Mouse (Mus musculus) embryonic stem cell, embryonic (primary cell): Measurements from ENCODE around the gene Rpf1.

ENCODE experiments used
- CTCF ChIA-PET, 4 experiments: fragments of 300-600 bp in 2 of 4; fragments of 350-600 bp in 2 of 4; sonication (Branson Sonifier 250); formaldehyde crosslinking; loops; one replicate each; lab custom pipeline; 2022; ENCODE audit warnings: inconsistent platforms in 2 of 4; lab: Charles Lee
- POLR2A ChIA-PET, 4 experiments: fragments of 300-600 bp in 2 of 4; fragments of 350-600 bp in 2 of 4; sonication (Branson Sonifier 250); formaldehyde crosslinking; loops; one replicate each; lab custom pipeline; 2022; ENCODE audit warnings: antibody characterized with exemption in 4 of 4, inconsistent platforms in 1 of 4; lab: Charles Lee

Gene Rpf1

GRCm38 (mm10) chr3:146520798-146521651 is at the start of gene Rpf1:
Gene Rpf1 (minus strand): TSS chr3:146521429.
- POLR2A ChIA-PET: interaction anchor here (0.6 to 5.8 kb wide), 57 partner anchors 9 to 849 kb away, joined by 3 to 86 read pairs (median 4); partner anchors contain the start of genes Gng5 (in 3 of the 4), Spata1 (in 3 of the 4), Prkacb (in 1 of the 4) and Ttll7 (in 1 of the 4)
- CTCF ChIA-PET: interaction anchor here in 2 of 4 experiments (0.7 to 1.1 kb wide), 2 partner anchors 95 to 394 kb away, joined by 3 to 7 read pairs; no protein-coding TSS in a partner anchor

DNA sequence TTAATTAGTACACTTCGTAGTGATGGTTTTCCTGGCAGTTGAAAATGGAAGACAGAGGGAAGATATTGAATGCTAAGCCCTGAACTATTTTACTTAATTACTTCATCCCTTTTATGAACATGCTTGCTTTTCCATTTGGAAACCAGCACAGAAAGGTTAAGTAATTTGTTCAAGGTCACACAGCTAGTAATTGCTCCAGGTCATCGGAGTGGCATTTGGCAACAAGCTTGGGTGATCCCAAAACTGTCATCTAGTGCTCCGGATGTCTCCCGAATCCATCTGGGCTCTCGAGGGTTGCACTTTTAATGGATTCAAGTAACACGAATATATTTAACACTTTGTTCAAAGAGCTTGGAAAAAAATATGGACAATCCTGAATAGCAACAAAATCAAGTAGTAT is 49.7 kb upstream of the Rpf1 start:
- ChIA-PET CTCF (interaction anchor here in 2 of 4 experiments (0.6 to 0.7 kb wide), 2 partner anchors 15 to 85 kb away, joined by 3 to 4 read pairs; no protein-coding TSS in a partner anchor), POLR2A (no interaction called here)

DNA sequence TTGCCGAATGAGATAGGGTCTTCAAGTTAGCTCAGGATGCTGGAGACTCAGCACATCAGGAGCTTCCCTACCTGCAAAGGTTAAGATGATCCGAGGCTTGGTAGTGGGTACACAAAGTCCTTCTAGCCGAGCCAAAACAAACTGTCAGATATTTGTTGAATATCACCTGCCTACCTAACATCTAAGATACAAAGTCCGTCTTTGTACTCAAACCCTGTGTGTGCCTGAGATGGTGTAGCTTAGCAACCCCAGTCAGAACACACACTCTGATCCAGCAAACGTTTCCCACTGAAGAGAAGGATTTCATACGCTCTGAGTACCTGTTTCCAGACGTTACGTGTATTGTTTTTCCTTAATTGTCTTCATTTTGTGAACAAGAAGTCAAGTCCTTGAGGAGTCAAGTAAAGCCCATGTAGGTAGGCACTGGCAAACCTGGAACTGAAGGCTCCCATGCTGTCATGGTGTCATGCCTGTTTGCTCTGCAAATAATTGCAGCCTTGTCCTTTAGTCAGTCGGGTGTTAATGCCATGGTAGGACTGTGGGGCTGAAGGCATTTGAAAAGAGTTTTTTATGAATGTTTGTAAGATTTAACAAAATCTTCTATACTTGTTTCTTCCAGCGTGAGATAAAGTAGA is 49.0 kb upstream of the Rpf1 start, which contains the start of gene Uox:
Gene Uox (plus strand): TSS at position 279 of the 635 bp plus-strand sequence.
- ChIA-PET CTCF (interaction anchor here in 2 of 4 experiments (0.7 to 1.3 kb wide), 2 partner anchors 16 to 376 kb away, joined by 3 read pairs; no protein-coding TSS in a partner anchor), POLR2A (no interaction called here)

- CTCF ChIA-PET: interaction anchor here in 1 of 4 experiments (0.6 to 1.3 kb wide), 2 partner anchors 346 to 377 kb away, joined by 3 read pairs; no protein-coding TSS in a partner anchor
- POLR2A ChIA-PET: no interaction called here
Observed at GRCm38 (mm10) chr3:146569594-146569993, 48.4 kb upstream of the Rpf1 start.

DNA sequence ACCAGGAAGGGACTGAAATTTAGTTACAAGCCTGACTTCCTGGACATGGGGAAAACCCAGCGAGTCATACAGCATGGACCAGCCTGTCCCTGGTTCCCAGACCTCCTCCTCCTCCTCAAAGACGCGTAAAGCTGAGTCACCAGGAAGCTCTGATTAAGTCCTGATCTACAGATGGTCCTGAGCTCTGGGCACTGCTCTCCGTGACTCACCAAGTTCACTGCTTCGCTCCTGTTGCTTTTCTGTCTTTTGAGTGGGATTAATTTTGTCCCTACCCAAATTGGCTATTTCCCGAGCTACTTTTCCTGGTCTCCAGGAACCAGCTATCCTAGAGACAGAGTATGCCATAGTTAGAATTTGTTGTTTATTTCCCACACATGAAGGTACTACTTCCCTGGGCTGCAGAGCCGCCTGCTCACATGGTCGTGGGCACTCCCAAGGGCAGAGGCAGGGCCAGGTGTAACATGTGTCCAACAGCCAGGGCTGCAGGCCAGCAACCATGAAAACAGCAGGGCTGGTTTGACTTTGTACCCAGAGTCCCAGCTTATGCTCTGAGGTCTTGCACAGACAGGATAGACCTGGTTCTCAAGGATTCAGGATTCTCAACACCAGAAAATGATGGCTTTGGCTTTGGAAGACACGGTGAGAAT is 46.8 kb upstream of the Rpf1 start:
- CTCF ChIA-PET: no interaction called here

GRCm38 (mm10) chr3:146567366-146567765 is 46.1 kb upstream of the Rpf1 start:
- POLR2A ChIA-PET: no interaction called here
- CTCF ChIA-PET: no interaction called here

More for the DNA sequence above, 46.8 kb upstream of the Rpf1 start:
- POLR2A ChIA-PET: no interaction called here

- ChIA-PET CTCF (interaction anchor here in 2 of 4 experiments (0.6 to 1.2 kb wide), 3 partner anchors 79 to 381 kb away, joined by 3 to 4 read pairs (median 3); no protein-coding TSS in a partner anchor), POLR2A (interaction anchor here in 1 of 4 experiments (1.2 kb wide), 1 partner anchor 180 kb away, joined by 4 read pairs; no protein-coding TSS in a partner anchor)
Observed at GRCm38 (mm10) chr3:146565065-146565411, 43.8 kb upstream of the Rpf1 start.

DNA sequence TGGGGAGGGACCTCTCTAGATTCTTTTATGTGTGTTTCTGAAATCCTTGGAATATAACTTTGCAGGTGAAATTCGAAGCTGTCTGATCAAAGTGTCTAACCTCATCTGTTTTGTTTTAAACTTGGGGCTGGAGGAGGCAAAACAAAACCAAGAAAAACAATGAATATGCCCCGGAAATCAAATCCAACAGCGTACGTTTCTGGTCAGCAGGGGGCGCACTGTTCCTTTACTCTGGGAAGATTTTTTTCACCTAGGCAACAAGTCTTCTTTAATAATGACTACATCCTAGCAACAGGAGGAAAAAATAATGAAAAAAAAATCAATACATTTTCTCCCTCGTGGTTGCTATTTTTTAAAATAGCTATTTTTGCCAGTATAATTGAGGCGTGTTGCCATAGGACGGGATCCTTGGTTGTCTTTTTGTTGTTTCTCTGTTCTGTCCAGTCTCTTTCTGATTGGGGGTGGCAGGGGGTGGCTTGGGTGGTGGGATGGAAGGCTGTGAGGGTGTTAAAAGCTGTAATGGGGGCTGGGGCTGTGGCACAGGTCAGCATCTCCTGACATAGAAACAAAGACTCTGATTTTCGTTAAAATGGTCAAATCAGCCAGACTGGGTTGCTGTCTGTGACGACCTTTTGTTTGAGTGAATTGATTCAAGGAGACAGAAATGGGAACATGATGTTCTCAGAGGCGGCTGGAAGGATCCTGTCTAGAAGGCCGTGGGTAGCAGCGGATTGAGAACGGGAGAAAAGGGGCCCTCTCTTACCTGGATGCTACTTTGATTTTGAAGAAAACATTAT is 43.2 kb upstream of the Rpf1 start:
- CTCF ChIA-PET: interaction anchor here in 1 of 4 experiments (0.9 to 1.2 kb wide), 2 partner anchors 350 to 382 kb away, joined by 3 to 4 read pairs; no protein-coding TSS in a partner anchor
- POLR2A ChIA-PET: interaction anchor here in 1 of 4 experiments (1.2 kb wide), 2 partner anchors 44 to 180 kb away, joined by 4 read pairs; no protein-coding TSS in a partner anchor

GRCm38 (mm10) chr3:146562936-146563335 is 41.7 kb upstream of the Rpf1 start:
- ChIA-PET CTCF (interaction anchor here in 3 of 4 experiments (0.6 to 1.5 kb wide), 8 partner anchors 16 to 385 kb away, joined by 3 to 7 read pairs (median 4); no protein-coding TSS in a partner anchor), POLR2A (interaction anchor here in 1 of 4 experiments (0.6 to 1.2 kb wide), 3 partner anchors 9 to 43 kb away, joined by 3 to 4 read pairs (median 3); no protein-coding TSS in a partner anchor)

GRCm38 (mm10) chr3:146557507-146557906 is 36.3 kb upstream of the Rpf1 start:
- ChIA-PET POLR2A (no interaction called here), CTCF (no interaction called here)

DNA sequence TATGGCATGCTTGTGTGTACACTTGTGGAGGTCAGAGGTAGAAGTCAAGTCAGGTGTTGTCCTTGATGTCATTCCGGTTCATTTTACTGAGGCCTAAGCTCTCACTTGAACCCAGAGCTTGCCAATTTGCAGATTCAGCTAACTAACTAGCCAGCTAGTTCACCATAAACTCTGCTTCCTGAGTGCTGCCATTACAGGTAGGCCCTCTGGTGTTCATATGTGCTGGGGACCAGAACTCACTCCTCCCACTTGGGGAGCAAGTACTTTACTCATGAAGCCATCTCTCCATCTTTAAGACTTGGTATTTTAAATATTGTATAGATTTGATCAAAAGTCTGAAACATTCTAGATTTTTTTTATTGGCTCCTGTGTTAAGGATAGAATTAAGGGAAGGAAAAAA is 35.3 kb upstream of the Rpf1 start:
- ChIA-PET CTCF (no interaction called here), POLR2A (interaction anchor here in 1 of 4 experiments (1.3 kb wide), 1 partner anchor 35 kb away, joined by 5 read pairs; the partner anchor contains the start of gene Rpf1)

DNA sequence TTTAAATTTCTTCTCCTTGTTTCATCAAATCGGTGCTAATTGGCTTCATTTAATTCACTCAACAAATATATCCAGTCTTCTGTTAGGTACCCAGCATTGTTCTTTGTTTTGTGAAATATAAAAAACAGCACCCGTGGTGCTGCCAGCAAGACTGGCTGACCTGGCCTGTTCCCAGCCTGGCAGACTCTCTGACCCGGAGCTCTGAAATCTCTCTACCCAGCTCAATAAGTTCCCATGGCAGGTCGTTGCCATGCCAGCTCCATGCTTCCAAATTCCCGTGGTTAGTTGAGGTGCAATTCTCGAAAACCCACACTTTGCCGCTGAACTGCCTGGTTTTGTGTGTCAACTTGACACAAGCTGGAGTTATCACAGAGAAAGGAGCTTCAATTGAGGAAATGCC is 33.6 kb upstream of the Rpf1 start:
- POLR2A ChIA-PET: interaction anchor here in 1 of 4 experiments (1.9 kb wide), 1 partner anchor 33 kb away, joined by 12 read pairs; the partner anchor contains the start of gene Rpf1

GRCm38 (mm10) chr3:146543632-146544031 is 22.4 kb upstream of the Rpf1 start:
- POLR2A ChIA-PET: interaction anchor here in 1 of 4 experiments (1.5 kb wide), 1 partner anchor 11 kb away, joined by 4 read pairs; no protein-coding TSS in a partner anchor
- CTCF ChIA-PET: no interaction called here

More for the DNA sequence above, 33.6 kb upstream of the Rpf1 start:
- CTCF ChIA-PET: no interaction called here

GRCm38 (mm10) chr3:146540521-146541273 is 19.5 kb upstream of the Rpf1 start:
- ChIA-PET POLR2A (interaction anchor here in 1 of 4 experiments (1.1 kb wide), 1 partner anchor 19 kb away, joined by 4 read pairs; the partner anchor contains the start of gene Rpf1), CTCF (no interaction called here)

GRCm38 (mm10) chr3:146534986-146535385 is 13.8 kb upstream of the Rpf1 start:
- CTCF ChIA-PET: no interaction called here
- POLR2A ChIA-PET: interaction anchor here in 2 of 4 experiments (0.6 to 2.9 kb wide), 5 partner anchors 8 to 89 kb away, joined by 3 to 22 read pairs (median 5); partner anchors contain the start of gene Rpf1 (in 1 of the 2)

GRCm38 (mm10) chr3:146528335-146528734 is 7.1 kb upstream of the Rpf1 start:
- ChIA-PET POLR2A (no interaction called here), CTCF (interaction anchor here in 1 of 4 experiments (0.6 to 0.7 kb wide), 2 partner anchors 59 to 101 kb away, joined by 3 read pairs; no protein-coding TSS in a partner anchor)
